Mouse (Mus musculus): ENCODE results near the gene AU018091.
"Not testable (repeated sequence)": the region's sequence is repeated elsewhere in the genome, so short reads cannot be mapped to it uniquely, and the experiment has no call there.

Gene AU018091

GRCm38 (mm10) chr7:3168925-3169324, at the start of gene AU018091:
Gene AU018091, minus strand, starts transcription at chr7:3169203.
- DNase-seq (ENCODE audit: low read depth, low spot score), result no peak

GRCm38 (mm10) chr7:3217546-3218056, 48.6 kb upstream of the AU018091 start:
- no peak for DNase-seq (ENCODE audit: low read depth, low spot score)

- DNase-seq (ENCODE audit: low read depth, low spot score), result no peak
Measured at GRCm38 (mm10) chr7:3216331-3216730, 47.3 kb upstream of the AU018091 start.

GRCm38 (mm10) chr7:3213557-3213956, 44.6 kb upstream of the AU018091 start:
- no peak for DNase-seq (ENCODE audit: low read depth, low spot score)

GRCm38 (mm10) chr7:3213156-3213555, 44.2 kb upstream of the AU018091 start:
- no peak for DNase-seq (ENCODE audit: low read depth, low spot score)

GRCm38 (mm10) chr7:3212002-3212790, 43.2 kb upstream of the AU018091 start:
- DNase-seq (ENCODE audit: low read depth, low spot score), result no peak

GRCm38 (mm10) chr7:3211518-3211917, 42.5 kb upstream of the AU018091 start:
- DNase-seq (ENCODE audit: low read depth, low spot score), result no peak

GRCm38 (mm10) chr7:3210605-3211004, 41.6 kb upstream of the AU018091 start:
- DNase-seq (ENCODE audit: low read depth, low spot score), result no peak

GRCm38 (mm10) chr7:3206520-3206919, 37.5 kb upstream of the AU018091 start:
- no peak for DNase-seq (ENCODE audit: low read depth, low spot score)

GRCm38 (mm10) chr7:3204628-3205027, 35.6 kb upstream of the AU018091 start:
- DNase-seq (ENCODE audit: low read depth, low spot score), result no peak

- DNase-seq (ENCODE audit: low read depth, low spot score), result no peak
Measured at GRCm38 (mm10) chr7:3203890-3204289, 34.9 kb upstream of the AU018091 start.

GRCm38 (mm10) chr7:3201134-3201705, 32.2 kb upstream of the AU018091 start:
- DNase-seq (ENCODE audit: low read depth, low spot score), result no peak

- DNase-seq (ENCODE audit: low read depth, low spot score), result no peak
Measured at GRCm38 (mm10) chr7:3198884-3199283, 29.9 kb upstream of the AU018091 start.

- DNase-seq (ENCODE audit: low read depth, low spot score), result no peak
Measured at GRCm38 (mm10) chr7:3195850-3196249, 26.8 kb upstream of the AU018091 start.

- DNase-seq (ENCODE audit: low read depth, low spot score), result no peak
Measured at GRCm38 (mm10) chr7:3194531-3194930, 25.5 kb upstream of the AU018091 start.

GRCm38 (mm10) chr7:3193905-3194304, 24.9 kb upstream of the AU018091 start:
- DNase-seq (ENCODE audit: low read depth, low spot score), result no peak

GRCm38 (mm10) chr7:3193049-3193632, 24.1 kb upstream of the AU018091 start:
- DNase-seq (ENCODE audit: low read depth, low spot score), result no peak

- DNase-seq (ENCODE audit: low read depth, low spot score), result no peak
Measured at GRCm38 (mm10) chr7:3191971-3192498, 23.0 kb upstream of the AU018091 start.

GRCm38 (mm10) chr7:3186726-3187125, 17.7 kb upstream of the AU018091 start:
- not testable (repeated sequence) for DNase-seq (ENCODE audit: low read depth, low spot score)

- no peak for DNase-seq (ENCODE audit: low read depth, low spot score)
Measured at GRCm38 (mm10) chr7:3186136-3186535, 17.1 kb upstream of the AU018091 start.

GRCm38 (mm10) chr7:3184394-3184793, 15.4 kb upstream of the AU018091 start:
- DNase-seq (ENCODE audit: low read depth, low spot score), result no peak

- not testable (repeated sequence) for DNase-seq (ENCODE audit: low read depth, low spot score)
Measured at GRCm38 (mm10) chr7:3180958-3181357, 12.0 kb upstream of the AU018091 start.

All from skeletal muscle tissue, adult 2 months (tissue).